Mouse (Mus musculus) stomach, embryonic 14.5 days (tissue): ENCODE measurements around the gene Nap1l1. TPM values are rescaled to one million over a fixed set of nuclear protein-coding genes. Genes with fewer than 3 reads are reported as not detected.

ENCODE experiments used
- ATAC-seq: fragments of 200-750 bp; cut with Nextera tagmentation; 2 replicates; pipeline ENCODE4 v1.8.0; 2017; ENCODE audit warnings: low read depth, moderate TSS enrichment; ENCODE audit not compliant: insufficient number of reproducible peaks, insufficient read depth, low FRiP score
- H3K27ac ChIP-seq: fragments of 300-500 bp; sonication (generic); 2 replicates; pipeline ENCODE4 v1.5.1; 2014; ENCODE audit warnings: mild to moderate bottlenecking, low read length, moderate library complexity, mixed read lengths
- H3K27me3 ChIP-seq: fragments of 300-500 bp; sonication (generic); 2 replicates; pipeline ENCODE4 v1.6.1; 2014; ENCODE audit warnings: low read length, control low read depth, mixed read lengths; ENCODE audit not compliant: control insufficient read depth, insufficient read depth
- H3K36me3 ChIP-seq: fragments of 300-500 bp; sonication (generic); 2 replicates; pipeline ENCODE4 v1.6.1; 2014; ENCODE audit warnings: mild to moderate bottlenecking, control low read depth, low read length, moderate library complexity, mixed read lengths; ENCODE audit not compliant: control insufficient read depth, insufficient read depth
- H3K4me1 ChIP-seq: fragments of 300-500 bp; sonication (generic); 2 replicates; pipeline ENCODE4 v1.6.1; 2014; ENCODE audit warnings: low read length, control low read depth, mixed read lengths; ENCODE audit not compliant: control insufficient read depth, insufficient read depth
- H3K4me2 ChIP-seq: fragments of 300-500 bp; sonication (generic); replicated peaks from 2 replicates; pipeline ENCODE4 v1.6.1; 2014; ENCODE audit warnings: low read depth, low read length, control low read depth
- H3K4me3 ChIP-seq: fragments of 300-500 bp; sonication (generic); 2 replicates; pipeline ENCODE4 v1.5.1; 2014; ENCODE audit warnings: low read depth, low read length, control low read depth
- H3K9ac ChIP-seq: fragments of 300-500 bp; sonication (generic); replicated peaks from 2 replicates; pipeline ENCODE4 v1.6.1; 2014; ENCODE audit warnings: low read depth, mild to moderate bottlenecking, control low read depth, low read length, moderate library complexity, mixed read lengths
- H3K9me3 ChIP-seq: fragments of 300-500 bp; sonication (generic); 2 replicates; pipeline ENCODE4 v1.6.1; 2016; ENCODE audit warnings: low read depth, low read length, control low read depth; ENCODE audit not compliant: control insufficient read depth
- WGBS: fragments of 180-500 bp; shearing (Covaris S2); extraction: QIAGEN DNeasy Blood & Tissue Kit; methylation state at CpG from one replicate; pipeline ENCODE4 v1.1.7; 2014; 5-methylcytosine and 5-hydroxymethylcytosine counted together
- polyA plus RNA-seq: library from polyadenylated mRNA; unstranded; fragments of >200 nt; fragmentation: Nextera tagmentation; extraction: Ambion mirVana; gene quantifications from 2 replicates; pipeline ENCODE4 v1.2.1, GENCODE M21; 2014

The Nap1l1 gene
- polyA plus RNA-seq, 1 experiment from 2014 or later: 277 TPM

DNA sequence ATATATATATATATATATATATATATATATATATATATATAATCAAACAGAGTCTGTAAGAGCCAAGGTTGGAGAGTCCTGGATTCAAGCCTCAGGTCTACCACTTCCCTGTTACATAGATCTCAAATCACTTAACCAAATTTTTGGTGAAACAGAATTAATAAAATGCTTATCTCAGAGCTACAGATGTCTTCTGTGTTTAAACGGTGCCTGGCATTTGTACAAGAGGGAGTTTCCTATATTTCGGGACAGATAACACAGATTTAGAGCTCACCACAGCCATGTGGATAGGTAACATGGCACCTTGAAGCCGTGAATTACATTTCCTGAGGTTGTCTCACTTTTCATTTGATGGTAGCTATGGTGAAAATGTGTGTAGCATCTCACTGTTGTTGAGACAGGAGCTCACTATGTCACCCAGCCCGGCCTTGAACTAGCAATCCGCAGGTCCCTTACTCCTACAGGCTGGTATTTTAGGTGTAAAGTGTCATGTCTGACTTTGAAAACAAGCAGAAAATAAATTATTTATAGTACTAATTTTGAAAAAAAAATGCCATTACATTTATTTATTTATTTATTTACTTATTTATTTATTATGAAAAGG is 41.4 kb downstream of the Nap1l1 start:
- H3K27ac ChIP-seq: no peak overlapping the region
- peaks cover 25% of the 10 kb centered on the region for H3K4me1 ChIP-seq
- H3K9me3 ChIP-seq: no peaks in the 10 kb centered on the region

DNA sequence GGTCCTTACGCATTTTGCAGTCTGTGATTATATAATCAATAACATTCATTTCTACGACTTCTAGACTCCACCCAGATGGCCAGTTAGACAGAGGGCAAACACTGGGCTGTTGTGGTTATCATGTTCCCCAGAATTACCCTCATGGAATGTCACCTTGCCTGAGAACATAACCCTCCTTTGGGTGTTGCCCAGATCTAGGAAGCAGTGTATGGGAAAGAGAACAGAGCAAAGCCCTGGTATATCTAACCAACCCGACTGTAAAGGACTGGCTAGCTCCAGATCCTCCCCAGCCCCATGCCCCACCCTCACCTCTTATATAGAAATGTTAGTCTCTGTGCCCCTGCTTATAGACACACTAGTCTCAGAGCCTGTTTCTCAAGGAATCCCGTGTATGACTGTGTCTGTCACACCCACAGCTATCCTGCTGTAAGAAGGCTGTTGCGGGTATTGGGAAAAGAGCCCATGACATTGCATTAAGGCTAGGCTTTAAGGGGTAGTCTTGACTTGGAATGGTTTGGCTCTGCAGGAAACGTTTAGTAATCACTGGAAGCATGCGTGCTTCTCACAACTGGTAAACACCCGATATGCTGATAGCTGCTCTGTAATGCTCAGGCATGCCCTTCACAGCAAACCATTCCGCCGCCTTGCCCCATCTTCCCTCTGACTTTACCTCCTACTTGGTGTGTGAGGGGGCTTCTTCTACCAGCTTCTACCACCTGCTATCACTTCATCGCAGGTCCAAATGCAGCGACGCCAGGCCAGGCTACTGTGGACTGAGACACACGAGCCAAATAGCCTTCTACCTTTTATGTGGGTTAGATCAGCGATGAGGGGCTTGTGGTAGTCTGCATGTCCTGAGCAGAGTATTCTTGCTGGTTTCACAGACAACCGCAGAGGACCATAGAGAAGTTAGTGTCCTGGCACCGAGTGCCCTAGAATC is 42.3 kb downstream of the Nap1l1 start:
- H3K4me3 ChIP-seq: no peak overlapping the region
- H3K4me2 ChIP-seq: no peak overlapping the region

More for the DNA sequence above, 41.4 kb downstream of the Nap1l1 start:
- ATAC-seq: no peak
- Histone ChIP-seq H3K27me3 (no peaks in the 10 kb centered on the region), H3K4me3 (no peak overlapping the region), H3K36me3 (no peaks in the 10 kb centered on the region; the same call in 1 of the 2 replicates), H3K4me2 (no peak overlapping the region), H3K9ac (no peak overlapping the region)
- WGBS: 84% methylated on average over 5 of the region's 5 CpGs

DNA sequence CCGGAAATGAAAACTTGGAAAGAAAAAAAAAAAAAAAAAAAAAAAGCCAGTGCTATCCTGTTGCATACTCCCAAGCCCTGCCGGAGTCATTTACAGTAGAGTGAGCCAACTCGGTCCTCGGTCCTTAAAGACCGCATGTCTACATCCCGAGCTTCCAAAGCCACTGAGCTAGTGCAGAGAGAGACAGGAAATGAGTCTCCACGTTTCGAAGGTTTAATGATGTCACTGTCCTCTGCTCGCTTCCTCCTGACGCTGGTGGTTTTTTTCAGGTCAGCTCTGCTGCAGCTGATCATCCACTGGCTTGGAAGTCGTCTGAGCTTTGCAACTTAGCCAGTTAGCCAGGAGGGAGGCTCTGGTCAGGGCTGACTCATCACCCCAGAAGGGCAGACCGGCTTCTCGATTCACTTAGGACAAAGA is 43.2 kb downstream of the Nap1l1 start:
- Histone ChIP-seq H3K9ac (no peak overlapping the region), H3K36me3 (no peaks in the 10 kb centered on the region), H3K27ac (peak overlapping the region; percentile 59), H3K9me3 (no peaks in the 10 kb centered on the region), H3K4me1 (peaks cover 22% of the 10 kb centered on the region), H3K27me3 (no peaks in the 10 kb centered on the region), H3K4me3 (no peak overlapping the region), H3K4me2 (no peak overlapping the region)
- 19% methylated on average over 13 of the region's 13 CpGs for WGBS
- peak; percentile 73; the same call in 1 of the 2 replicates for ATAC-seq

More for the DNA sequence above, 42.3 kb downstream of the Nap1l1 start:
- Histone ChIP-seq H3K9ac (no peak overlapping the region), H3K27ac (no peak overlapping the region), H3K27me3 (no peaks in the 10 kb centered on the region), H3K9me3 (no peaks in the 10 kb centered on the region), H3K4me1 (peaks cover 25% of the 10 kb centered on the region), H3K36me3 (no peaks in the 10 kb centered on the region)
- 69% methylated on average over 17 of the region's 17 CpGs for WGBS
- peak; percentile 28; the same call in 1 of the 2 replicates for ATAC-seq

DNA sequence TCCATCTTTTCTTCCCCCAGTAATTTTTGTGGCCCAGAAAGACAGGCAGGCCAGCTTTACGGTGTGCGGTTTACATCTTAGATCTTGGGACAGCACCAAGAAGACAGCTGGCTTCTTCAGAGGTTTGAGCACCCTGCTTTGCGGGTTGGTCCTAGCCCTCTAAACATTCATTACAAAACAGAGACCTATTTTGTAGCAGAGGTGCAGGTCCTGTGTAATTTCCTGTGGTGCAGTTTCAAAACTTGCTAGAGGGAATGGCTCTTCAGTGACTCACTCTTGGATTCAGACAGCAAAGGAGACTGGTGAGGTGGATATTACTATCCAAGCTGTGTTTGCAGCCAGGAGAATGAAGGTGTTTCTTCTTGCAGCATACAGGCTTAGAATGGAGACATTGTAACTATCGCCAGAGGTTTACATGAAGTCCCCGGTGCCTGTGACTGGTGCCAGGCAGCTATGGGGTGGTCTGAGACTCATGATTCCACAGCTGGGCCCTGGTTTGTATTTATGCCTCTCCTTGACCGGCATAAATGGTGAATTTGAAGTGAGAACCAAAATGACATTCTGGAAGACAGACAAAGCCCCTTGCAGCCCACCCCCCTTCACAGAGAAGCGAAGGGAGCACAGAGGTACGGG is 43.9 kb downstream of the Nap1l1 start:
- Histone ChIP-seq H3K27me3 (no peaks in the 10 kb centered on the region), H3K36me3 (no peaks in the 10 kb centered on the region), H3K4me2 (no peak overlapping the region), H3K4me1 (peaks cover 18% of the 10 kb centered on the region), H3K27ac (peak overlapping the region; percentile 59), H3K4me3 (no peak overlapping the region), H3K9me3 (no peaks in the 10 kb centered on the region), H3K9ac (no peak overlapping the region)
- 77% methylated on average over 8 of the region's 8 CpGs for WGBS
- no peak for ATAC-seq

DNA sequence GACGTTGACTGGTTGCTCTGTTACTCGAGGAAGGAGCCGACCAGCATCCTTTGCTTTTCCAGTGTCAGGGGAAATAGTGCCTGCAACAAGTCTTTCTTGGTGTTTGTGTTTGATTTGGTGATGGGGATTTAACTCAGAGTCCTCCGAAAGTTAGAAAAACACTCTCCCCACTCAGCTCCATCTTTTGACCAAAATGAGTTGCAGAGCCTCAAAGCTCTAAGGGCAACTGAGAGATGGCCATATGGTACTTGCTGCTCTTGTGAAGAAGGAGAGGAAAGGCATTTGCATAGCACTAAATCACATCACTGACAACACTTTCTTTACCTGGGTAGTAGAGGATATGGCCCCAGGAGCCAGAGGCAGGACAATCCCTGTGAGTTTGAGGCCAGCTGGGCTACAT is 45.3 kb downstream of the Nap1l1 start:
- Histone ChIP-seq H3K4me3 (no peak overlapping the region), H3K4me1 (peaks cover 12% of the 10 kb centered on the region), H3K36me3 (no peaks in the 10 kb centered on the region), H3K9ac (no peak overlapping the region), H3K9me3 (no peaks in the 10 kb centered on the region), H3K27me3 (no peaks in the 10 kb centered on the region), H3K4me2 (no peak overlapping the region), H3K27ac (no peak overlapping the region)
- WGBS: 78% methylated on average over 4 of the region's 4 CpGs
- ATAC-seq: no peak

DNA sequence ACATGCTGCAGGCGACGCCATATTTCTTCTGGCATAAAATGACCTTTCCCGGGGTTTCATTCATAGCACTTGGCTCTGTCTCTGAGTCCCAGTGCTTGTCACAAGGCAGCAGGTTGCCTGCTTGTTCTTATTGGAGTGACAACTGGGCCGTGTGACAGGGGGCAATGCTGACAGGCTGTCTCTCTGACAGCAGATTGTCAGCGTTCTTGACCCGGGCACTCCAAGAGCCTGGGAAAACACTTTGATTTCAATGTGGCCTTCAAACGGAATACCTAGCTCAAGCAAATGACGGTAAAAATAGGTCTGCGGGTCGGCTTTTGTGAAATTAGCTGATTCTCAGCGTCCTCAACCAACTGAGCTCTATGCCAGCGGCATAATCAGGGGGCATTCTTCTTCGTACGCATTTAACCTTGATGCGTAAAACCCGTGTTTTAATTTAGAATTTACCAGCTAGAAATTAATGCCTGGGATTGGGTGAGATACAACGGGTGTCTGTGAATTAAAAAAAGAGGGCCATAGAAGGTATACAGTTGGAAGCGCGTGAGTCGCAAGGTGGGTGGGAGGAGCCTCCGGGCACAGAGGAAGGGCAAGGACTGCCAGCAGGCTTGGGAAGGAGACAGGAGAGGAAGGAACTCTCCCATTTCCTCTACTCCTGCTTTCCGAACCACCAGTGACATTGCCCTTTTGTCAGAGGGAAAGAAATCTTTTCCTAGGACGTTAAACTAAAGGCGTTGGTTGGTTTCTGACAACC is 46.8 kb downstream of the Nap1l1 start:
- Histone ChIP-seq H3K9me3 (no peaks in the 10 kb centered on the region), H3K4me3 (no peak overlapping the region), H3K36me3 (no peaks in the 10 kb centered on the region), H3K27ac (no peak overlapping the region), H3K27me3 (no peaks in the 10 kb centered on the region), H3K9ac (no peak overlapping the region), H3K4me1 (peaks cover 12% of the 10 kb centered on the region), H3K4me2 (no peak overlapping the region; the same call in 1 of the 2 replicates)
- no peak for ATAC-seq
- WGBS: 68% methylated on average over 24 of the region's 24 CpGs

DNA sequence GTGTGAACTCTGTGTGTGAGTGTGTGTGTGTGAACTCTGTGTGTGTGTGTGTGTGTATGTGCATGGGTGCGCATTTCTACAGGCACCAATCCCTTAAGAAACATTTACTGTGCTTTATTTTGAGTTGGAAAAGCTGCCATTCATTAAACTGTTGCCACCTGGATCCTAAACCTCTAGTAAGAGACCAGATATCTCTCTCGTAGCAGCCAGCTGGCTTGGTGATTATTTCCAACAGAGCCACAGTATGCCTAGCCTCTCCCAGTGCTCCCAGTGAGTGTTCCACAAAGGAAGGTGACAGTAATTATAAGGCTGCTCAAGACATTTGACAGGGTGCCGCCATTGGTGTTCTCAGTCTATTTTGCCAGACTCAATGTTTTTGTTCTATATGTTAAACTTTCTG is 47.6 kb downstream of the Nap1l1 start:
- Histone ChIP-seq H3K4me2 (no peak overlapping the region), H3K27ac (no peak overlapping the region), H3K4me1 (peaks cover 12% of the 10 kb centered on the region), H3K4me3 (no peak overlapping the region), H3K27me3 (no peaks in the 10 kb centered on the region), H3K36me3 (no peaks in the 10 kb centered on the region), H3K9ac (no peak overlapping the region), H3K9me3 (no peaks in the 10 kb centered on the region)
- ATAC-seq: no peak
- 60% methylated on average over 3 of the region's 3 CpGs for WGBS

DNA sequence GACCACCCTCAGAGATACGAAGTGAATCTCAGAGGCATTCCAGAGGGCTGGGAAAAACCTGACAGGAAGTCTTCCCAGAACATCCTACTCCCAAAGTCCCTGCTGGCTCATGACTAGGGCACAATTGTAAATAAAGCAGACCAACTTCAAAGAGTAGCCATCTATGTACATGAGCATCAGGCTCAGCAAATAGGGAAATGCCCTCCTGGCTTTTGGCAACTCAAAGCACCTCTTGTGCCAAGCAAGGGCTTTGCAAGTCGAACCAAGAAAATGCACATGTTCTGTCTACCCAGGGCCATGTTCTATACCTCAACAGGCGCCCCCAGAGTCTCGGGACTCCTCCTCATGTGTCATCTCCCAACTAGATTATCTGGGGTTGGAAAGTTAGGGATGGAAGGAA is 48.6 kb downstream of the Nap1l1 start:
- H3K36me3 ChIP-seq: no peaks in the 10 kb centered on the region
- no peak overlapping the region for H3K4me3 ChIP-seq
- H3K4me1 ChIP-seq: peaks cover 6% of the 10 kb centered on the region
- H3K4me2 ChIP-seq: no peak overlapping the region
- no peak overlapping the region for H3K27ac ChIP-seq
- H3K9ac ChIP-seq: no peak overlapping the region
- H3K9me3 ChIP-seq: no peaks in the 10 kb centered on the region
- no peaks in the 10 kb centered on the region for H3K27me3 ChIP-seq
- WGBS: 58% methylated on average over 4 of the region's 4 CpGs
- no peak for ATAC-seq
